Mouse (Mus musculus): ENCODE results near the gene Spen.
"Not testable (repeated sequence)": the region's sequence is repeated elsewhere in the genome, so short reads cannot be mapped to it uniquely, and the experiment has no call there.

The Spen gene

DNA sequence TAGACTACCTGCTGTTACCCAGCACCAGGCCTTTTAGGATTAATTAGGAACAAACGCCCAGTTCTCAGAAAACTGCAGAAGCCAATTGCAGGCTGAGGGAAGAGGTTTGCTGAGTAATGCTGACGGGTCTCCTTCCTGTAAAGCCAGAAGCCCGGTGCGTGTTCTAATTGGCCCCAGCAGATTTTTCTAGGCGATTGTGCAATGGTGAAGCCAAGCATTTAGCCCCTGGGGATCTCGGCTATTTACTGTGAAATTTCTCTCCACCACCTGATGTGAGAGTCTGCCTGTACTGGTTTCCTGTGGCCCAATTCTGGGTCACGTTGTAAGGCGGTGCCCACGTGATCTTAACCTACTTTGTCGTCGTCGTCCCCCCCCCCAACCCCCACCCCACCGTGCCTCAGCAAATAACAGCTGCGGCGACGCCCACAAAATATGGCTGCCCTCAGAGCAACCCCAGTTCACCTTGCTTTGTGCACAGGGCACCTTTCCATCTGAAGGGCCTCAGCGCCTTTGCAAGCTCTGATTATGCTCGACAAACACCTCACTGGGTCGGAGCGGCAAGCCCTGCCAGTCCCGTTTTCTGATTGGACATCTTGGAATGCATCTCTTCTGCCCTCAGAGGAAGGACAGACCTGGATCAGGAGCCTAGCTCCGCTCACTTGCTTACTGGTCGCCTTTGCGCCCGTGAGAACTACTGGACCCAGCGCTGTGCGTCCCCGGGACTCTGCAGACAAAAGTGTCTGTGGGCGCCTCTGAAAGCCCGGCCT, 20.9 kb upstream of the Spen start:
- DNase-seq, result peak; percentile 71 to 83

DNA sequence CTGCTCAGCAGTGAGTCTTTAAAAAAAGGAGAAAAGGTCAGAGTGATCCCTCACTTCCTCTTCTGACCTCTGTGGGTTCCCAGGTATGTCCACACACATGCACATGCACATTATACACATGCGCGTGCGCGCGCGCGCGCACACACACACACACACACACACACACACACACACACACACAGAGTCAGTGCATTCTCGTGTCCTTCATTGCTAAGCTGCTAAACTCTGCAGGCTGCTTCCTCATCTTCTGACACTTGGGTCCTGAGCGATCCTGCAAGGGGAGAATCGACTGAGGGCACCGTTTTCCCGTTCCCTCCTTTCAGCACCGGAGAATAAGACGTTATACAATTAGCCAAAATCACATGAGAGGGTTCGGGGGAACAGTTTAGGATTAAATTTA, 20.3 kb upstream of the Spen start:
- DNase-seq, result peak; percentile 13 to 25

DNA sequence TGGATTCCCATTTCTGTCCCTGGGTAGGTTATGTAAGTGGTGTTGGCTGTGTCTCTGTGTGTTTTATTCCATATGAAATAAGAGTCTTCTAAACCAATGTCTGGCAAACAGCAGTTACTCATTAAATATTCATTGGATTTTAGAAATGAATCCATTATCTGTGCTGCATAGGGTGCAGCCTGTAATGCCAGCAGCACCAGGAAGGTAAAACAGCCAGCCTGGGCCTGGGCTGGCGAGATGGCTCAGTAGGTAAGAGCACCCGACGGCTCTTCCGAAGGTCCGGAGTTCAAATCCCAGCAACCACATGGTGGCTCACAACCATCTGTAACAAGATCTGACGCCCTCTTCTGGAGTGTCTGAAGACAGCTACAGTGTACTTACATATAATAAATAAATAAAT, 17.8 kb upstream of the Spen start:
- not testable (repeated sequence) for DNase-seq

DNA sequence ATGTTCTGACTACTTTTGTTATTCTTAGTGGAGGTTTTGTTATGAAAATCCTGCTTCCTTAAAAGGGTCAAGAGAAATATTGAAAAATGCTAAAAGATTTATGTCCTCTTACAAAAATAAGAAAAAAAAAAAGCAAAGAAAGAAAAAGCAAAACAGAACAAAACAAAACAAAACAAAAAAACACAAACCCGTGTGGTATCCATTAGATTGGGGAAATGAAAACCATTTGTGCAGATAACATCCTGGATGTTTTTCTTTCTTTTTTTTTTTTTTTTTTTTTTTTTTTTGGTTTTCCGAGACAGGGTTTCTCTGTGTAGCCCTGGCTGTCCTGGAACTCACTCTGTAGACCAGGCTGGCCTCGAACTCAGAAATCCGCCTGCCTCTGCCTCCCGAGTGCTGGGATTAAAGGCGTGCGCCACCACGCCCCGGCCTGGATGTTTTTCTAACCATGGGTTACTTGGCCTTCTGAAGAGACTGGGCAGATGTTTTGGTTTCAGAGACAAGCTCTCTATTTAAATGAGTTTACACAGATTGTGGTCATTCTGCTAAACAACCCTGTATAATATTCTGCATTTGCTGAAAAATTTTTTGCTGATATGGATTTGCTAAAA, 16.0 kb upstream of the Spen start:
- DNase-seq, result not testable (repeated sequence)

DNA sequence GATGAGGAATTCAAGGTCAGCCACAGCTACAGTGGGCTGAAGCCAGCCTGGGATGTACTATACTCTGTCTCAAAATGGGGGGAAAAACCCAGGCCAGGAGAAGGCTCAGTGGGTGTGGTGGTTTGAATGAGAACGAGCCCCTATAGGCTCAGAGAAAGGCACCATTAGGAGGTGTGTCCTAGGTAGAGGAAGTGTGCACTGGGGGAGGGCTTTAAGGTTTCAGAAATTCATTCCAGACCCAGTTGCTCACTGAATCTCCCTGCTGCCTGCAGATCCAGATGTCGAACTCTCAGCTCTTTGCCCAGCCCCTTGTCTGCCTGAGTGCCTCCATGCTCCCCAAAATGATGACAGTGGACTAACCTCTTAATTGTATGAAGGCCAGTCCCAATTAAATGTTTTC, 14.1 kb upstream of the Spen start:
- DNase-seq, result no peak

DNA sequence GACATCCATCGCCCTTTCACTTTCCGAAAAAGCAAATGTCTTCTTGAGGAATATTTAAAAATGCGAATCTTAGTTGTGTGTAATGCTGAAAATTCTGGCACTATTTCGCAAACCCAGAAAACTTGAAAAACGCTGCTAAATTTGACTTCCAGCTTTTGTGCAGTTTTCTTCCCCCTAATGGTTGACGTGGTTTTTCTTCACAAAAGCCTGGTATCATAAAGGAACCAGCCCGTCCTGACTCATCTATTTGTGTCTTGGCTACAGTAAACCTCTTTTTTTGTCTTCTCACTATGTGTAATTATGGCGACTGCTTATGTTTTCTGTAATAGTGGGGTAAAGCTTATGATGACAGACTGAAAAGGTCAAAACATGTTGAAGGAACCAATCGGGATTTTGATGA, 8.9 kb upstream of the Spen start:
- DNase-seq, result no peak

DNA sequence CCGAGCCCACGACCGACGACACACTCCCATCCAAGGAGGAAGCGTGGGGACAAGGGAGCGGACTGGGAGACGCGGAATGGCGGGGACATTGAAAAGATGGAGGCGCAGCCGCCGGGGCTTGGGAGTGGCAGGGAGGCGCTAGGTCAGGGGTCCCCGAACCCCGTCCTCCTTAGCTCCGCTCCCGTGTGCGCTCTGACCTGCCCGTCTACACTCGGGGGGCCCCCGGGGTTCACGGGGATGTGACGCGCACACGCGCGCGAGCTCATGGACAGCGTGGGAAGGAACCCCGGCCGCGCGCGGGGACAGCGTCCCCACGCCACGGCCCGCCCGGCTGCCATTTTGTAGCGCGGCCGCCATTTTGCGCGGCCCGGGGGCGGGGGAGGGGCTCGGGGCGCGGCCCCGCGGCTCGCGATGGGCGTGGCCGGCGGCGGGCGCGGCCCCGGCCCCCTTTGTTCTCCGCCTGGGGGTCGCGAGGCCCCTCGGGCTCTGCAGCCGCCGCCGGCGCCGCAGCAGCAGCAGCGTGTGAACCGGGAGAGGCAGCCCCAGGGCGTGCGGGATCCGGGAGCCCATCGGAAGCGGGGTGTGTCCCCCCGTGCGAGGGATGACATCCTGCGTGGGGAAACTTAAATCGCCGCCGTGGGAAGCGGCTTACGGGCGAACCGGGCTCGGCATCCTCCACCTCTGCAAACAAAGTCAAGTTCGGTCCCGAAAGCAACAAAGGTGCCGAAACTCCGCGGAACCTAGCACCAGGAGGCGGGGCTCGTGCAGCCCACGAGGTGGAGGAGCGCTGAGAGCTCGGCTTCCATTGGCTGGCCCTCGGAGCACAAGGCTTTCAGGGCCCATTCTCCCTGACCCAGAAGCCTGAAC, 8.2 kb upstream of the Spen start:
- peak; percentile 88 to 93 for DNase-seq

DNA sequence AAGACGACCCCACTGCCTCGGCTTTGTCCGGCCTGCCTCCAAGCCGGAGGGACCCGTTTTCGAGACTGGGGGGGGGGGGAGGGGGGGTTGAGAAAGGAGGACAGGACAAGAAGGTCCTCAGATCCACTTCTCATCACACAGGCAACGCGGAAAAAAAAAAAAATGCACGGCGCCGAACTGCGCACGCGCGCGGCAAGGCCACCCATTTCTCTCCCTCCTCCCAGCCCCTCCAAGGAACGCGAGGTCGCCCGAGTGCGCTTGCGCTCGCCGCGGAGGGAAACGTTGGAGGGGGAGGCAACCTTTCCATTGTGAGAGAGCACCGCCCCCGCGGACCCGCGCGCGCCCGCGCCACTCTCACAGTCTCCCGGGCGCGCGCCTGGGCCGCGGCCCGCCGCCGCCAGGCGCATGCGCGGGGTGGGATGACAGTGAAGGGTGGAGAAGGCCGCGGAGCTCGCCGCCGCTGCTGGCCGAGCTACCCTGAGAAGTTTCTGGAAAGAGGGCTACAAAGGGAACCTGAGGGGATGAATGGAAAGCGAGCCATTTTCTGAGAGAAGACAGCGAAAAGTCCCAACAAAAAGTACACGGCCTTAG, 7.4 kb upstream of the Spen start:
- peak; percentile 99 to 100 for DNase-seq

DNA sequence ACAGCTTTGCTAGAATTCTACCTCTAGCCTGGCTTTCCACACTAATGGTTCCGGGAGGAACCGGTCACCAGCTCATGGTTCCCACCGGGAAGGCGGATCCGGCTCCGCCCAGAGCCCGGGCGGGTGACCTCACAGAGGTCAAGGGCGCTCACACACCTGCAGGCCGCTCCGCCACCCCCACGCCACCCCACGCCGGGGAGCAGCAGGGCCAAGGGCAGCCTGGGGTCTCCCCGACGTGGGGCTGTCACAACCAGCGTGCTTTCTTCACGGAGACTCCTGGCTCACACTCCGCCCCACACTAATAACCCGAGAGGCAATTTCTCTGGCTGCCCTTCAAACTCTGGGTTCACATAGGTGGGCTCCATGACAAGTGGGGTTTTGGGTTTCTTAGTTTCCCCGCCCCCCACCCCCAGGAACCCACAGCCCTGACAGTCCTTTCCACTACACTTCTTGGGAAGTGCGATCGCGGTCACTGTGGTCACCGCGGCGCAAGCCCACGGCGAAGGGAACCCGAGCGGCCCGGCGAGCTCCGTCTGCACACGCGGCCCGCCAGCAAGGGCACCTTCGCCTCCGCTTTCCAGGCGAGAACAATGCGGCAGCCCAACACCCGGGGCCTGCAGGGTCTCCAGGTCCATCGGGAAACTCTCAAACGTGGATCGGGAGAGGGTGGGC, 6.8 kb upstream of the Spen start:
- DNase-seq, result peak; percentile 77 to 86

DNA sequence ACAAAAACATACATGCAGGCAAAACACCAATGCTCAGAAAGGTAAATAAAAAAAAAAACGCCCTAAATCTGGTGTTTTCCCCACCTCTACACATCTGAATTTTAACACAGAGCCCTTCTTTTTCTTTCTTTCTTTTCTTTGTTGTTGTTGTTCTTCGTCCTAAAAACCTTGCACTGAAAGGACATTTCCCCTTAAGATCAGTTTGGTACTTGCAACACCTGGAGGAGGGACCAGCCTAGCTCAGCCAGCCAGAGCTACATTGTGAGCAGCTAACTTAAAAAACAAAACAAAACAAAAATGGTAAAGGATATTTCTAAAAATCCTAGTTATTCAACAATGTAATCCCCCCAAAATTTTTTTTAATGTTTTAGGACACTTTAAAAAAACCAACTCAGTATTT, 6.1 kb upstream of the Spen start:
- DNase-seq, result no peak

DNA sequence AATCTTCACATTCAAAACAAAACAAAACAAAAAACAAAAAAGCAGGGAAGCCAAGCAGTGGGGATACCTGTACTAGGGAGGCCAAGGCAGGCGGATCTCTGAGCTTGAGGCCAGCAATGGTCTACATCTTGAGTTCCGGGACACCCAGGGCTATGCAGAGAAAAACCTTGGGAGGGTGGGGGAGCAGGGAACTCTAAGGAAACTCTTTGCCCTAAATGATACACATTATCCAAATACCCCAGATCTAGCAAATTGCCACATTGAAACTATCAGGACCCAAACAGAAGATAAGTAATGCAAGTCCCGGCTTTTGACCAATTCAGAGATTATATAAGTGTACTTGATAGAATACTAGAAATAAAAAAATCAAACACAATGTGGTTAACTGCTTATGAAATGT, 5.2 kb upstream of the Spen start:
- no peak for DNase-seq

DNA sequence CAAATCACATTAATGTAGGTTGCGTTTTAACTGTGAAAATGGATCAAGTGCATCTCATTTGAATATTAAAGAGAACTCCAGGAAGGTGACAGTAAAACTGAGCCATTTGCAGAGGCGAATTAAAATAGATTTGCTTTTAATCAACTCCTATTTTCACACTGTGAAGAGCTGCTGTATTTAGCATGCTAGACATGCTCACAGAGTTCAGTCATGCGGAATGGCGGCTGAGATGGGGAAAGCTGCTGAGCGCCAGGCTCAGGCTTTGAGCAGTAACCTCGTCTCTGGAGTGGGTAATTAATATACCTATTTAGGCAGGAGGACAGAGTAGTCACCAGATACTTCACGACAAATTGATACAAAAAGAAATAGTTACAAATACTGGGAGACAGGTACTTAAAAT, 3.5 kb upstream of the Spen start:
- DNase-seq, result peak; percentile 59 to 67

DNA sequence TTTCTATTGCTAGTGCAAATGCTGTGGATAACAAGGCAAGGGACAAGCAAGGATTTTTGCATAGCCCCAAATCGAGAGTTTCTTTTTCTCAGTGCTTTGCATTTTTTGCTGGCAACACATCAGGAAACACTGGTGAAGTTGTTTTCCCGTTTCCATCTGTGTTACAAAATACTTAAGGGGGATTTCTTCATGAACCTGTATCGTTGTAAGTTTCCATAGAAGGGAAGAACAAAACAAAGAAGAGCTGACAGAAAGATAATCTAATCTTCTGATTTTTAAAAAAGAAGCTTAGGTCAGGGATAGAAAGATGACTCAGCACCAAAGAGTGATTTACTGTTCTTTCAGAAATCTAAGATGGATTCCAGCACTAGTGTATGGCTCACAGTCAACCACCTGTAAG, 2.4 kb upstream of the Spen start:
- DNase-seq, result no peak

DNA sequence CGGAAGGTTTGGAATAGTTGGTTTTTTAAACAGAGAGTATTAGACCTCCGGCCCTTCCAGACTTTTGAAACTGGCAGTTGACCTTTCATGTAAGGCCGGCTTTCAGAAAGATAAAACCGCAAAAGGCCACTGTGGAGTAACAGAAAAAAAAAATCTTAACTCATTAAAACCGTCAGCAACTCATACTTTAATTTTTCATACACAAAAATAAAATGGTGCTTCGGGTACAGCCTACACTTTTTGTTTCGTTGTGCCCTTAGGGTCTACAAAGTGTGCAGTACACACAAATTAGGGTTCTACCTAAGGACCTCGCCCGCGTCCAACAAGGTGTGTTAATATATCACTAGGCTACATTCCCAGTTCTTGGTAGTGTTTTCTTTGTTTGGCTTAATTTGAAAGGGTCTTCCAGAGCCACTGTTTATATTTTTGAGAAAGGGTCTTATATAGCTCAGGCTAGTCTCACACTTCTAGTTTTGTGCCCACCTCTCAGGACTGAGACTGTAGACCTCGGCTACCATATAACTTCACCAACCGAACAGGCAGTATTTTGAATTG, 893 bp upstream of the Spen start:
- DNase-seq, result no peak

DNA sequence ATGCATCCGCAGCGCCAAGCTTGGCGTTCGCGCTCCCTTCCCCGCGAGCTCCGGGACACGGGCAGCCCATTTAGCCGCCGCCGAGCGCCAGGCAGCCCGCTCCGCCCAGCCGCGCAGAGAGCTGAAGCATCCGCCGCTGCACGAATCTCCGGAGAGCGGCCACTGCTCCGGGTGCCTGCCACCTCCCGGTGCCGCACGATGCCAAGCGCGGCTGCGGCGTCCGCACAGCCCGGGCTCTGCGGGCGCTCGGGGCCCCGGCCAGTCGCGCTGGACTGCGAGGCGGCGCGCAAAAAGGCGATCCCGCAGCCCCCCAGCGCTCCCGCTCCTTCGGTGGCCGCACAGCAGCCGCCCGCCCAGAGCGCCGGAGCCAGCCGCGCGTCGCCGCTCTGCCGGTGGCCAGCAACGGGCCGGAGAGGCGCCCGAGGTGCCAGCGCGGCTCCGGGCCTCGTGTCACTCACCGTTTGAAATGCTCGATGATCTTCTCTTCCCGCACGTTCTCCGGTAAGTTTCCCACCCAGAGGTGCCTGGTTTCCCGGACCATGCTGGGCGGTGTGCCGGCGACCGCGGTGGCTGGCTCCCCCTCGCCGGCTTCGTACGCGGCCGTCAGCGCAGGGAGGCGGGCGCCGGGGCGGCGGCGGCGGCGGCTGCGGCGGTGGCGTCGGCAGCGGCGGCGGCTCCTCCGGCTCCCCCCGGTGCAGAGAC, 540 bp downstream of the Spen start:
- DNase-seq, result peak; percentile 62 to 75

DNA sequence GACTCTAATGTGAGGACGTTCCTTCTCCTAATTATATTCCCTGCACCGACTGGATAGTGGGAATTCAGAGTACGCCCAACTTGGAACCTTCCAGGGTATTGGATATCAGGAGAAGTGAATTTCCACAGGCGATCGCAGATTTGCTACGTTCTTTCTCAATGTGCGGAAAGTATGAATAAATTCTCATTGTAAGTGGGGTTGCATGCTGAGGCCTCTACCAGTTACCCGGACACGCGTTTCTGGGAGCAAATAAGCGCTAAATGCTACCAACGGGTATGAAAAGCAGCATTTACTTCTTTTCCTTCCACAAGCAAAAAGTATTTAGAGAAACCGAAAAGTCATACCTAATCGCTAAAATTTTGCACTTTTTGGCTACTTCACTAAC, 1.2 kb downstream of the Spen start:
- no peak for DNase-seq

DNA sequence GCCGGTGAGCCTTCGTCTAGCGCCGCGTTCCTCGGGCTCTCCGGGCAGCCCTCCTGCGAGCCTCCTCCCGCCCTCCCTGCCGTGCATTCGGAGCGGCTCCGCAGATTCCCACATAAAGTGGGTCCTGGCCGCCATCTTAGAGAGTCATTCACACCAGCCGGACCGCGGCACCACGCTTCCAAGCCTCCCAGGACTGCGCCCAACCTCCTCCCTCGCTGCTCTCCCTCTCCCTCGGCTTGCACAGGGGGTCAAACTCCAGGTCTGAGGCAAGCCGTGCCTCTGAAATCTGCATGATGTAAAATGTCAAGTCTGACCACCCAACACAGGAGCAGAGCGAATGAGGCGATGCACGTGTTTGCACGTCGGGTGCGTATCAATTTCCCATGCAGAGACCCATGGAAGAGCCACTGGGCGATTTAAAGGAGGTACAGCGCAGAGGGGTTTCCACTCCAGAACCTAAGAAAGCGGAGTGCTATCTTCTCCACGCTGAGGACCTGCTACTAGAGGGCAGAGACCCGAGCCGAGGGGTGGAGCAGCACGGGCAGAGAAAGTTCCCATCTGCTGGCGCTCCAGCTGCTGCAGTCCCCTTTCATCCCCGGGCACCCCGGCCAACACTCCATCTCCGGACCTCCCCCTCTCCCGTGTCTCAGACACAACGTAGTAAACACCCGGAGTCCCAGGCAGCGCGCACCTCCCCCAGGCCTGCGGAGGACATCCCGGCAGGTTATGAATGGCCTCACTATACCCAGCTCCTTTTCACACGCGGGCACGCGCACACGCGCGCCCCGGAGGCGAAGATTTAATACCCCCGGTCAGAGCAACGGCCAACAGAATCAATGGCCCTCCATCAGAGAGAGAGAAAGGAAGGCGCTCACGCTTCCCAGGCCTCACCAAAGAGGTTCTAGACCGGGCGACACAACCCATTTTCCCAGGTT, 1.8 kb downstream of the Spen start:
- DNase-seq, result peak; percentile 77 to 84

DNA sequence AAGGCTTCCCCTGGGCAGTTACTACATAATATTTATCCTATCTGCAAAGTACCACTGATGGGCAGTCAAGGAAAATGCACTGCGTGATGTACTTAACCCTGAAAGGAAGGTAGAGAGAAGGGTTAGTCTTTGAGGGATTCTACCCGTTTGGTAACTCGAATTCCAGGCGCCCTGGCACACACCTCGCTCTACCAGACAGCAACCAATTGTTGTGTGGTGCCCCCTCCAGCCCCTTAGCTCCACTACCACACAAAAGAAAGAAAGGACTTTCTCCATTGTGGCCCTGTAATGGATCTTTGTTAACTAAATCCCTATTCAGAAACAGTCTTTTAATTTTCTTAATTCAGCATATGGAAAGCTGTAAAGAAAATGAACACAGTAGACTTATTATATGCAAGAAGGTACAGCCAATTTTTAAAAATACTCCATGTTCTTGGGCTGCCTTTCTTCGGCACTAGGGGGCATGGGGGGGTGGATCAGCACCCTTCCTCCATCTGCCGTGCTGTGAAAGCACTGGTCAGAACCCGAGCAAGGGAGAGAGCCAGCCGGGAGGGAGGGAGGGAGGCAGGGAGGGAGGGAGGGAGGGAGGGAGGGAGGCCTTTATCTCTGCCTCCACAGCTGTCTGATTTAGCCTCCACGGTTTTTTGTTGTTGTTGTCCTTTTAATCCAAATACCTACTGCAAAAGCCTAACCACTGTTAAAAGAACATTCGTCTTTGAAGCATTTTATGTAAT, 3.3 kb downstream of the Spen start:
- DNase-seq, result peak; percentile 72 to 82

DNA sequence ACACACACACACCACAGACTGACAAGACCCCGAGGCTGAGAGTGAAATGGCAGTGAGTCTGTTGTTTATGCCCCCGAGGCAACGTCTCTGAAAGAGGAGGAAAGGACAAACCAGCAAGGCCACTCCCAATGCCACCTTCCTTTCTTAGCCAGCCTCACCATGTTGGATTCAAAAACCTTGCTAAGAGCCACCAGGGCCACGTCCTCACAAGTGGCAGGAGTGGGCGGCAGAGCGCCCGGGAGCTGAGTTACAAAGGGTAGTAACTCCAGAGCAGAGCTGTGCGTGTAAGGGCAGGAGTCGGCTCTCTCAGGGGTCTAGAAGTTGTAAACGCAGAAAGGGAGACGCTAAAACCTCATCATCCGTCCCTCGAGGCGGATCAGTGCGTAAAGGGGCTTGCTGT, 7.4 kb downstream of the Spen start:
- DNase-seq, result no peak

DNA sequence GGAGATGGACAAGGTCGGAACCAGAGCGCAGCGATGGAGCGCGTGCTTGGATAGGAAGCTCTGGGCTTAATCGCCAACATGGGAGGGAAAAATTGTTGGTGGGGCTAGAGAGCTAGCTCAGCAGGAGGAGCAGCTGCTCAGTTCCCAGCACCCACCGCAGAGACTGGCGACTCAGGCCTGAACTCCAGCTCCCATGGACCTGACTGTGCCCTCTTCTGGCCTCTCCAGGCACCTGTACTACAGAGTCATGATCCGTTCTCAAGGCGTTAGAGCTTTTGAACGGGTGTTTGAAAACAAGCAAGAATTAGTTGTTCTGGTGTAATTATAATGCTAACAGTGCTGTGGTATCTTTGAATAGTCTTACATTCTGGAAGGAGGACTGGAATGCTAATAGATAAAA, 9.5 kb downstream of the Spen start:
- DNase-seq, result no peak
